Mouse (Mus musculus) kidney, adult 2 months (tissue): ENCODE data around the gene Tspan14.

Experiments
- CTCF ChIP-seq: fragments of 200-500 bp; conservative IDR thresholded peaks from 2 replicates; pipeline ENCODE4 v1.5.1; 2011; ENCODE audit warnings: low read depth, mild to moderate bottlenecking, control low read depth, low read length, moderate library complexity, mixed read lengths; ENCODE audit not compliant: insufficient read depth, insufficient read length
- POLR2A ChIP-seq: fragments of 200-500 bp; IDR thresholded peaks from one replicate; pipeline ENCODE4 v1.6.1; 2011; ENCODE audit warnings: low read depth, low read length, control low read depth

GRCm38 (mm10) chr14:40919521-40919920, 47.1 kb downstream of the Tspan14 start:
- TF ChIP-seq CTCF = no peak
- no peak for TF ChIP-seq POLR2A
